Mouse (Mus musculus): Measurements from ENCODE around the gene Tmem33.

GRCm38 (mm10) chr5:67260159-67260530 lies 220 bp upstream of the Tmem33 start:
- TF ChIP-seq CTCF (IDR thresholded peaks at IDR 0.05; ENCODE audit: control insufficient read depth, insufficient read depth, insufficient replicate concordance, low read depth, low read length) (no peak), POLR2A (IDR thresholded peaks at IDR 0.05; ENCODE audit: control insufficient read depth, low read depth, low read length) (no peak)

All from testis, adult 2 months (tissue).